Mouse (Mus musculus) testis, adult 2 months (tissue): ENCODE measurements around the gene Stard13.

Experiments used
- CTCF ChIP-seq: fragments of 200-500 bp; IDR thresholded peaks from 2 replicates; pipeline ENCODE4 v1.5.1; 2012; ENCODE audit warnings: low read depth, mild to moderate bottlenecking, inconsistent platforms, low read length, moderate library complexity; ENCODE audit not compliant: control insufficient read depth, insufficient read depth, insufficient replicate concordance
- POLR2A ChIP-seq: fragments of 200-500 bp; IDR thresholded peaks from 2 replicates; pipeline ENCODE4 v1.6.1; 2012; ENCODE audit warnings: low read depth, mild to moderate bottlenecking, inconsistent platforms, low read length, moderate library complexity; ENCODE audit not compliant: control insufficient read depth

DNA sequence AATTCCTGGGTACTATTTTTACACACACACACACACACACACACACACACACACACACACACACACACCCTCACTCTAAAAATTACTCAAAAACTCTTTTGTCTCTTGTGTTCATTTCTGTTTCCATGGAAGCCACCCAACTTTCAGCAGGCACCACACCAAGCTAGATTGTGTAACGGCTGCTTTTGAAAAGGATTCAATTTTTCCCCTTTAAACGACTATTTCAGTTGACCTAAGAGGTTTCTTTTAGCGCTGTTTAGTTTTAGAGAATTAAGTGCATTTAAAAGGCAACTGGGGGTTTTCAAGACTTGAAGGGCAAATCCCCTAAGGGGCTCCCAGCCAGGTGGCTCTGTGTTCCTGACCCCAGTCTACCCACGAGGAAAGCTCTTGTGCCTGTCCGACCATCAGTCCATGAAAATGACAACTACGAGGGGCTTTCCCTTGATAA, 123.2 kb downstream of the Stard13 start:
- no peak for TF ChIP-seq POLR2A
- TF ChIP-seq CTCF = no peak
